Mouse (Mus musculus) bone marrow, adult 2 months (tissue): ENCODE data around the gene Bves. TPM values are rescaled to one million over a fixed set of nuclear protein-coding genes. Genes with fewer than 3 reads are reported as not detected.

Experiments
- H3K27ac ChIP-seq: fragments of 200-500 bp; 2 replicates; pipeline ENCODE4 v1.5.1; 2012; ENCODE audit warnings: low read depth, mild to moderate bottlenecking, control low read depth, inconsistent platforms, low read length; ENCODE audit not compliant: control insufficient read depth, poor library complexity, insufficient read depth
- H3K4me1 ChIP-seq: fragments of 200-500 bp; 2 replicates; pipeline ENCODE4 v1.6.1; 2011; ENCODE audit warnings: low read length; ENCODE audit not compliant: control insufficient read depth, insufficient read depth
- H3K4me3 ChIP-seq: fragments of 200-500 bp; replicated peaks from 2 replicates; pipeline ENCODE3; 2011; ENCODE audit warnings: mild to moderate bottlenecking, low read depth, low read length, control low read depth; ENCODE audit not compliant: control insufficient read depth
- CTCF ChIP-seq: fragments of 200-500 bp; IDR thresholded peaks from 2 replicates; pipeline ENCODE4 v1.5.1; 2011; ENCODE audit warnings: low read length, control low read depth; ENCODE audit not compliant: control insufficient read depth, insufficient read depth
- POLR2A ChIP-seq: fragments of 200-500 bp; IDR thresholded peaks from 2 replicates; pipeline ENCODE4 v1.6.1; 2011; ENCODE audit warnings: low read depth, mild to moderate bottlenecking, control low read depth, low read length, borderline replicate concordance; ENCODE audit not compliant: control insufficient read depth
- WGBS: fragments of 180-500 bp; shearing (Covaris S2); methylation state at CpG from one replicate; pipeline ENCODE4 v1.1.7; 2018; 5-methylcytosine and 5-hydroxymethylcytosine counted together
- polyA plus RNA-seq: library from polyadenylated mRNA; stranded (reverse); fragments of >200 nt; gene quantifications from 2 replicates; pipeline ENCODE4 v1.2.4, GENCODE M21; 2011; ENCODE audit warnings: low replicate concordance; ENCODE audit not compliant: missing spikeins, insufficient read depth, insufficient read length

The Bves gene
- polyA plus RNA-seq, 1 experiment, result 1.3 TPM

DNA sequence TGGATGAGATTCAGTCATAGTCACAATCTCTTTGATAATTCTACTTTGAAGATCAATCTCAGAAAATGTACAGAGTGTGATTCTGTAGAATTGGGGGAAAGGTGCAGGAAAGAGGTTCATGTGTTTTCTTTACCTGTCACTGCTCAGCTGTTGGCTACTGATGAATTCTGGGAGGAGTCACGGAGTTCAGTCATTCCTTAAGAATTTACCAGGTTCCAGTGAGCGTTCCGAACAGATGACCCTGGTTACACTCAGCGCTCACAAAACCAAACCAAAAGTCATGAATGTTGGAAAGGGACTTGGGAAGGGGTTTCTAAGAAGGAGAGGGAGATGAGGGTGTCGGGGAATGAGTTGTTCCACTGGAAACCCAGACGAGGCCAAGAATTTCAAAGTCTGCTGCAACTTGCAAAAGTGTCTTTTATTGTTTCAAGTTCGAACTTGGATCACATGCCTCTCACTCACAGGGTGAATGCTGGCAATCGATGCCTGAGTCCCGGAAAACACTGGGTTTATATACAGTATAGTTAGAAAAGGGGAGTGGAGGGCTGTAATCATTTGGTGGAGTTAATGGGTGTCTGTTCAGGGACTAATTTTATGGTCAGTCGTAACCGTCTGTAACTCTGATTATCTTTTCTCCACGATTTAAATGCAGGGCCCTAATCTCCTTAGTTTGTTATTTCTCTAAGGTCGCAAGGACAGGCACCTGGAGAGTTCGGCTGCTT lies 32.1 kb upstream of the Bves start:
- no peak for TF ChIP-seq CTCF
- no peak for TF ChIP-seq POLR2A
- WGBS, result 62% methylated on average over 14 of the region's 14 CpGs
- H3K4me1 ChIP-seq, result no peaks in the 10 kb centered on the region
- H3K4me3 ChIP-seq, result no peak overlapping the region
- H3K27ac ChIP-seq, result no peak overlapping the region

DNA sequence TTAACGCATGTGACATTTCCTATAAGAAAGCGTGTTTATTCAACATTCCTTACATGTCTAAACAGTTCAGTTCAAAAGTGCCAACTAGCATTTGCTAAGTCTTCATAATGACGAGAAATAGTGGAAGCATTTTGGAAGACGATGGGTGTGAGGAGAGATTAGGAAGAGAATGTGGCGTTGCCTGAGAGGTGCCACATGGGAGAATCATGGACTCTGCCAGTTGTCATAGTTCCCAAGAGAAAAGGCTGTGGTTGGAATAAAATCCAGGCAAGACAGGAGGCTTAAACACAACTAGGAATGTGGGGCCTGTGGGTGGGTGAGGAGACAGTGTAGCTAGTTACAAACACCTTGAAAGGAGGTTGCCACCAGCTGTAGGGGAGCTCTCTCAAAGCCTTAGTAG lies 30.4 kb upstream of the Bves start:
- Histone ChIP-seq H3K4me1 (no peaks in the 10 kb centered on the region), H3K4me3 (no peak overlapping the region), H3K27ac (no peak overlapping the region)
- 81% methylated on average over 5 of the region's 5 CpGs for WGBS
- TF ChIP-seq CTCF, result no peak
- no peak for TF ChIP-seq POLR2A

GRCm38 (mm10) chr10:45311129-45311528 lies 24.4 kb upstream of the Bves start:
- no peak for TF ChIP-seq CTCF
- no peak for TF ChIP-seq POLR2A
- WGBS, result 75% methylated on average over 5 of the region's 5 CpGs
- H3K4me1 ChIP-seq, result no peaks in the 10 kb centered on the region

GRCm38 (mm10) chr10:45311624-45312023 lies 23.9 kb upstream of the Bves start:
- no peak overlapping the region for H3K4me3 ChIP-seq
- WGBS, result 67% methylated on average over 7 of the region's 7 CpGs

More at GRCm38 (mm10) chr10:45311129-45311528, 24.4 kb upstream of the Bves start:
- no peak overlapping the region for H3K27ac ChIP-seq
- no peak overlapping the region for H3K4me3 ChIP-seq

DNA sequence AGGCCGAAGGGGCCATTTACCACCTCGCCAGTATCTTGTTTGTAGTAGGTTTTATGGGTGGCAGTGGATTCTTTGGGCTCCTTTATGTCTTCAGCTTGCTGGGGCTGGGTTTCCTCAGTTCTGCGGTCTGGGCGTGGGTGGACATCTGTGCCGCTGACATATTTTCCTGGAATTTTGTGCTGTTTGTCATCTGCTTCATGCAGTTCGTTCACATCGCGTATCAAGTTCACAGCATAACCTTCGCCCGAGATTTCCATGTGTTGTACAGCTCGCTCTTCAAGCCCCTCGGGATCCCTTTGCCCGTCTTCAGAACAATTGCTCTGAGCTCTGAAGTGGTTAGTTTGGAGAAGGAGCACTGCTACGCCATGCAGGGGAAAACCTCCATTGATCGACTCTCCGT lies 20.7 kb upstream of the Bves start:
- Histone ChIP-seq H3K4me1 (no peaks in the 10 kb centered on the region), H3K27ac (no peak overlapping the region), H3K4me3 (no peak overlapping the region)
- WGBS, result 88% methylated on average over 16 of the region's 16 CpGs
- TF ChIP-seq CTCF, result no peak
- no peak for TF ChIP-seq POLR2A

More at GRCm38 (mm10) chr10:45311624-45312023, 23.9 kb upstream of the Bves start:
- Histone ChIP-seq H3K4me1 (no peaks in the 10 kb centered on the region), H3K27ac (no peak overlapping the region)
- TF ChIP-seq CTCF (no peak), POLR2A (no peak)

DNA sequence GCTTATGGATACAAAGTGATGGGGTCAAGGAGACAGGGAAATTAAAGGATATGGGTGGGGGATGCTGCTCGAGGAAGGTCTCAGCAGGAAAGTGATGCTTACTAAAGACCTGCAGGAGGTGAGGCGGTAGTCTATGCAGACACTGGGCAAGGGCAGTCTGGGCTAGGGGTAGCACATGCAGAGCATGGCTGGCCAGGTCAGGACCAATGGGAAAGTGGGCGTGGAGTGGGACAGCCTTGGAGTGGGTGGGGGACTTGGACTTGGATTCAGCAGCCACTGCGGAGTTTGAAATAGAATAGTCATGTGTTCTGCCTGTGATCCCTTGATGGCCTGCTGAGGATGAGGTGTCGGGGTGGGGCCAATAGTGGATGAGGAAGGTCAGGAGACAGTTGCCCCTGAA lies 16.6 kb upstream of the Bves start:
- Histone ChIP-seq H3K4me1 (no peaks in the 10 kb centered on the region), H3K4me3 (no peak overlapping the region), H3K27ac (no peak overlapping the region)
- WGBS, result 82% methylated on average over 5 of the region's 5 CpGs
- no peak for TF ChIP-seq CTCF
- TF ChIP-seq POLR2A, result no peak

GRCm38 (mm10) chr10:45320296-45320695 lies 15.3 kb upstream of the Bves start:
- H3K4me1 ChIP-seq, result no peaks in the 10 kb centered on the region
- 72% methylated on average over 3 of the region's 3 CpGs for WGBS
- H3K27ac ChIP-seq, result no peak overlapping the region
- TF ChIP-seq CTCF (no peak), POLR2A (no peak)
- no peak overlapping the region for H3K4me3 ChIP-seq

- TF ChIP-seq POLR2A, result no peak
- TF ChIP-seq CTCF, result no peak
- 66% methylated on average over 1 of the region's 1 CpGs for WGBS
- Histone ChIP-seq H3K4me1 (no peaks in the 10 kb centered on the region), H3K4me3 (no peak overlapping the region), H3K27ac (no peak overlapping the region)
Observed at GRCm38 (mm10) chr10:45324159-45324558, 11.4 kb upstream of the Bves start.
